Mouse (Mus musculus) embryonic facial prominence, embryonic 14.5 days (tissue): ENCODE measurements around the gene Rfc1. TPM values are rescaled to one million over a fixed set of nuclear protein-coding genes. Genes with fewer than 3 reads are reported as not detected.

ENCODE experiments used
- ATAC-seq: fragments of 200-750 bp; cut with Nextera tagmentation; 2 replicates; pipeline ENCODE4 v1.8.0; 2017; ENCODE audit warnings: low read depth, moderate number of reproducible peaks, moderate TSS enrichment
- DNase-seq: peaks from one replicate; pipeline ENCODE4 v3.0.0-alpha.2; 2015; ENCODE audit warnings: low spot score
- H3K27ac ChIP-seq: fragments of 300-500 bp; sonication (generic); replicated peaks from 2 replicates; pipeline ENCODE4 v1.5.1; 2014; ENCODE audit warnings: low read depth, mild to moderate bottlenecking, low read length, moderate library complexity
- H3K27me3 ChIP-seq: fragments of 300-500 bp; sonication (generic); replicated peaks from 2 replicates; pipeline ENCODE4 v1.6.1; 2014; ENCODE audit warnings: low read length; ENCODE audit not compliant: control insufficient read depth, insufficient read depth
- H3K36me3 ChIP-seq: fragments of 300-500 bp; sonication (generic); 2 replicates; pipeline ENCODE4 v1.6.1; 2014; ENCODE audit warnings: low read length, mixed read lengths; ENCODE audit not compliant: control insufficient read depth, insufficient read depth
- H3K4me1 ChIP-seq: fragments of 300-500 bp; sonication (generic); 2 replicates; pipeline ENCODE4 v1.6.1; 2014; ENCODE audit warnings: antibody characterized with exemption, low read length; ENCODE audit not compliant: control insufficient read depth, insufficient read depth
- H3K4me2 ChIP-seq: fragments of 300-500 bp; sonication (generic); 2 replicates; pipeline ENCODE4 v1.6.1; 2014; ENCODE audit warnings: low read depth, mild to moderate bottlenecking, low read length, moderate library complexity, mixed read lengths
- H3K4me3 ChIP-seq: fragments of 300-500 bp; sonication (generic); 2 replicates; pipeline ENCODE4 v1.5.1; 2014; ENCODE audit warnings: low read depth, mild to moderate bottlenecking, low read length
- H3K9ac ChIP-seq: fragments of 300-500 bp; sonication (generic); 2 replicates; pipeline ENCODE4 v1.6.1; 2014; ENCODE audit warnings: low read depth, mild to moderate bottlenecking, low read length, moderate library complexity, mixed read lengths
- H3K9me3 ChIP-seq: fragments of 300-500 bp; sonication (generic); 2 replicates; pipeline ENCODE4 v1.6.1; 2016; ENCODE audit warnings: low read length; ENCODE audit not compliant: control insufficient read depth
- WGBS: fragments of 180-500 bp; shearing (Covaris S2); extraction: QIAGEN DNeasy Blood & Tissue Kit; methylation state at CpG from one replicate; pipeline ENCODE4 v1.1.7; 2014; 5-methylcytosine and 5-hydroxymethylcytosine counted together
- polyA plus RNA-seq: library from polyadenylated mRNA; unstranded; fragments of >200 nt; fragmentation: Nextera tagmentation; extraction: Ambion mirVana; gene quantifications from 2 replicates; pipeline ENCODE4 v1.2.1, GENCODE M21; 2014

The Rfc1 gene
- polyA plus RNA-seq, 1 experiment from 2014 or later: 84.8 TPM

- ATAC-seq (no peak), DNase-seq (peak; percentile 12)
- H3K4me2 ChIP-seq: peak within 1 kb of the TSS; percentile 50
- no peaks in the 10 kb centered on the region for H3K36me3 ChIP-seq
- 25% methylated on average over 15 of the region's 15 CpGs for WGBS
- H3K4me3 ChIP-seq: peak within 1 kb of the TSS; percentile 25
- H3K27me3 ChIP-seq: no peaks in the 10 kb centered on the region
- H3K4me1 ChIP-seq: no peaks in the 10 kb centered on the region
- H3K27ac ChIP-seq: no peak within 1 kb of the TSS
- peak within 1 kb of the TSS; percentile 47 for H3K9ac ChIP-seq
- H3K9me3 ChIP-seq: no peaks in the 10 kb centered on the region
Observed at GRCm38 (mm10) chr5:65348168-65348567, 12.7 kb upstream of the Rfc1 start, which contains the start of gene Klb. Gene Klb, plus strand, starts transcription at chr5:65348314.

GRCm38 (mm10) chr5:65340167-65340566 is 4.7 kb upstream of the Rfc1 start:
- ATAC-seq (no peak), DNase-seq (no peak)
- WGBS: 36% methylated on average over 4 of the region's 4 CpGs
- Histone ChIP-seq H3K27me3 (no peaks in the 10 kb centered on the region), H3K4me2 (no peak overlapping the region), H3K36me3 (no peaks in the 10 kb centered on the region), H3K4me3 (no peak overlapping the region), H3K9me3 (no peaks in the 10 kb centered on the region), H3K27ac (no peak overlapping the region), H3K9ac (no peak overlapping the region), H3K4me1 (peaks cover 4% of the 10 kb centered on the region)

GRCm38 (mm10) chr5:65338394-65338793 is 2.9 kb upstream of the Rfc1 start:
- Histone ChIP-seq H3K36me3 (no peaks in the 10 kb centered on the region), H3K27ac (no peak overlapping the region), H3K4me2 (no peak overlapping the region), H3K4me3 (no peak overlapping the region), H3K27me3 (no peaks in the 10 kb centered on the region), H3K9me3 (no peaks in the 10 kb centered on the region), H3K9ac (no peak overlapping the region), H3K4me1 (peaks cover 9% of the 10 kb centered on the region)
- ATAC-seq: no peak
- WGBS: 80% methylated on average over 6 of the region's 6 CpGs
- DNase-seq: no peak

GRCm38 (mm10) chr5:65336075-65336355 is 545 bp upstream of the Rfc1 start:
- ATAC-seq (no peak), DNase-seq (no peak)
- Histone ChIP-seq H3K4me1 (peaks cover 9% of the 10 kb centered on the region), H3K4me2 (peak overlapping the region; percentile 59), H3K27me3 (no peaks in the 10 kb centered on the region), H3K27ac (peak overlapping the region; percentile 90; the same call in 1 of the 2 replicates), H3K9ac (peak overlapping the region; percentile 93; the same call in 1 of the 2 replicates), H3K36me3 (peaks cover 10% of the 10 kb centered on the region; the same call in 1 of the 2 replicates), H3K9me3 (no peaks in the 10 kb centered on the region), H3K4me3 (peak overlapping the region; percentile 92)
- WGBS: 25% methylated on average over 4 of the region's 4 CpGs

- DNase-seq (no peak), ATAC-seq (no peak)
- peaks cover 10% of the 10 kb centered on the region; the same call in 1 of the 2 replicates for H3K36me3 ChIP-seq
- no peaks in the 10 kb centered on the region for H3K9me3 ChIP-seq
- peak overlapping the region; percentile 59 for H3K4me2 ChIP-seq
- H3K27ac ChIP-seq: peak overlapping the region; percentile 90
- peaks cover 9% of the 10 kb centered on the region for H3K4me1 ChIP-seq
- no peaks in the 10 kb centered on the region for H3K27me3 ChIP-seq
- H3K4me3 ChIP-seq: peak overlapping the region; percentile 92
- H3K9ac ChIP-seq: peak overlapping the region; percentile 93
- WGBS: 7% methylated on average over 8 of the region's 8 CpGs
Observed at GRCm38 (mm10) chr5:65334788-65335187, 682 bp downstream of the Rfc1 start.

GRCm38 (mm10) chr5:65329971-65330370 is 5.5 kb downstream of the Rfc1 start:
- Histone ChIP-seq H3K9me3 (no peaks in the 10 kb centered on the region), H3K4me2 (no peak overlapping the region), H3K27me3 (no peaks in the 10 kb centered on the region), H3K4me3 (no peak overlapping the region), H3K27ac (no peak overlapping the region), H3K9ac (no peak overlapping the region), H3K4me1 (peaks cover 5% of the 10 kb centered on the region; the same call in 1 of the 2 replicates), H3K36me3 (peaks cover 10% of the 10 kb centered on the region; the same call in 1 of the 2 replicates)
- DNase-seq (no peak), ATAC-seq (no peak)
- whole genome bisulfite sequencing: 78% methylated on average over 3 of the region's 3 CpGs

- no peaks in the 10 kb centered on the region for H3K27me3 ChIP-seq
- no peaks in the 10 kb centered on the region for H3K36me3 ChIP-seq
- DNase-seq: no peak
- H3K9me3 ChIP-seq: no peaks in the 10 kb centered on the region
- WGBS: 72% methylated on average over 5 of the region's 5 CpGs
- ATAC-seq: no peak
- H3K4me3 ChIP-seq: no peak overlapping the region
- H3K27ac ChIP-seq: peak overlapping the region; percentile 19; the same call in 1 of the 2 replicates
- no peaks in the 10 kb centered on the region for H3K4me1 ChIP-seq
- H3K4me2 ChIP-seq: no peak overlapping the region
- no peak overlapping the region for H3K9ac ChIP-seq
Observed at GRCm38 (mm10) chr5:65326212-65326611, 9.3 kb downstream of the Rfc1 start.

GRCm38 (mm10) chr5:65324758-65325355 is 10.6 kb downstream of the Rfc1 start:
- Histone ChIP-seq H3K4me1 (no peaks in the 10 kb centered on the region), H3K27ac (no peak overlapping the region), H3K27me3 (no peaks in the 10 kb centered on the region), H3K36me3 (no peaks in the 10 kb centered on the region), H3K9me3 (no peaks in the 10 kb centered on the region), H3K4me2 (no peak overlapping the region), H3K4me3 (no peak overlapping the region), H3K9ac (no peak overlapping the region)
- 85% methylated on average over 3 of the region's 3 CpGs for WGBS
- no peak for ATAC-seq
- no peak for DNase-seq

GRCm38 (mm10) chr5:65324271-65324670 is 11.2 kb downstream of the Rfc1 start:
- no peak overlapping the region for H3K4me2 ChIP-seq
- 87% methylated on average over 3 of the region's 3 CpGs for WGBS

More at GRCm38 (mm10) chr5:65324271-65324670, 11.2 kb downstream of the Rfc1 start:
- Histone ChIP-seq H3K27me3 (no peaks in the 10 kb centered on the region), H3K4me3 (no peak overlapping the region), H3K4me1 (no peaks in the 10 kb centered on the region), H3K9ac (no peak overlapping the region), H3K36me3 (peaks cover under 1% of the 10 kb centered on the region), H3K9me3 (no peaks in the 10 kb centered on the region), H3K27ac (no peak overlapping the region)
- DNase-seq: no peak
- ATAC-seq: no peak
